Mouse (Mus musculus) megakaryocyte-erythroid progenitor cell, adult 5-6 weeks (primary cell): Measurements from ENCODE around the gene Nr0b2. TPM values are rescaled to one million over a fixed set of nuclear protein-coding genes. Genes with fewer than 3 reads are reported as not detected.
"Not testable (repeated sequence)": the region's sequence is repeated elsewhere in the genome, so short reads cannot be mapped to it uniquely, and the experiment has no call there.

Experiments
- ATAC-seq: replicated peaks from 2 replicates; pipeline ENCODE4 v1.8.0; 2016; ENCODE audit warnings: mild to moderate bottlenecking, inconsistent platforms; ENCODE audit not compliant: severe bottlenecking, poor library complexity, low FRiP score, low TSS enrichment
- total RNA-seq, 2 experiments: library from RNA; stranded (forward) in 1 of 2; stranded (reverse) in 1 of 2; fragments of 200-1000, 215-1000 nt in 1 of 2; fragments of >200 nt in 1 of 2; fragmentation: Nextera tagmentation in 1 of 2; gene quantifications; 2 replicates each; pipeline ENCODE4 v1.2.3; 2014 to 2017

Nr0b2 gene
- total RNA-seq (2014; fragmentation: Nextera tagmentation) (not detected in 2 replicates), total RNA-seq (2017) (not detected in 2 replicates)

- no peak for ATAC-seq
Observed at GRCm38 (mm10) chr4:133552768-133553447, at the start of gene Nr0b2. Gene Nr0b2, plus strand, starts transcription at chr4:133553376.

- no peak for ATAC-seq
Observed at GRCm38 (mm10) chr4:133504300-133504699, 48.9 kb upstream of the Nr0b2 start.

GRCm38 (mm10) chr4:133504755-133505485 lies 48.3 kb upstream of the Nr0b2 start:
- 0 out of 2 replicates have a peak, but pooled peaks have one; percentile 19 for ATAC-seq

- ATAC-seq, result peak; percentile 30
Observed at GRCm38 (mm10) chr4:133506573-133506972, 46.6 kb upstream of the Nr0b2 start.

- ATAC-seq, result no peak
Observed at GRCm38 (mm10) chr4:133508990-133509389, 44.2 kb upstream of the Nr0b2 start.

GRCm38 (mm10) chr4:133511050-133511449 lies 42.1 kb upstream of the Nr0b2 start:
- ATAC-seq, result no peak

GRCm38 (mm10) chr4:133512511-133512910 lies 40.7 kb upstream of the Nr0b2 start:
- ATAC-seq, result not testable (repeated sequence)

GRCm38 (mm10) chr4:133512972-133513371 lies 40.2 kb upstream of the Nr0b2 start:
- ATAC-seq, result peak; percentile 86

- ATAC-seq, result no peak
Observed at GRCm38 (mm10) chr4:133518601-133519368, 34.4 kb upstream of the Nr0b2 start, which contains the start of gene Kdf1. Gene Kdf1, plus strand, starts transcription at chr4:133518963.

- no peak for ATAC-seq
Observed at GRCm38 (mm10) chr4:133519369-133519665, 33.9 kb upstream of the Nr0b2 start.

- ATAC-seq, result no peak
Observed at GRCm38 (mm10) chr4:133521502-133521901, 31.7 kb upstream of the Nr0b2 start.

- no peak for ATAC-seq
Observed at GRCm38 (mm10) chr4:133527788-133528187, 25.4 kb upstream of the Nr0b2 start.

GRCm38 (mm10) chr4:133532777-133533176 lies 20.4 kb upstream of the Nr0b2 start:
- ATAC-seq, result no peak

- no peak for ATAC-seq
Observed at GRCm38 (mm10) chr4:133536081-133536480, 17.1 kb upstream of the Nr0b2 start.

- ATAC-seq, result no peak
Observed at GRCm38 (mm10) chr4:133536652-133537051, 16.5 kb upstream of the Nr0b2 start.

- peak; percentile 99 for ATAC-seq
Observed at GRCm38 (mm10) chr4:133545272-133546231, 7.6 kb upstream of the Nr0b2 start, which contains the start of gene Nudc. Gene Nudc, minus strand, starts transcription at chr4:133545996.

GRCm38 (mm10) chr4:133552029-133552428 lies 1.1 kb upstream of the Nr0b2 start:
- ATAC-seq, result no peak

- ATAC-seq, result no peak
Observed at GRCm38 (mm10) chr4:133553448-133554330, 513 bp downstream of the Nr0b2 start.
